Mouse (Mus musculus) ES-Bruce4 (cell line): ENCODE data around the gene Zbtb16. TPM values are rescaled to one million over a fixed set of nuclear protein-coding genes. Genes with fewer than 3 reads are reported as not detected.

Experiments used
- H3K27ac ChIP-seq: 2 replicates; pipeline ENCODE4 v1.5.1; 2012; ENCODE audit warnings: low read length, inconsistent platforms; ENCODE audit not compliant: insufficient read depth
- H3K27me3 ChIP-seq: 2 replicates; pipeline ENCODE4 v1.6.1; 2012; ENCODE audit warnings: mild to moderate bottlenecking, low read length, inconsistent platforms; ENCODE audit not compliant: control insufficient read depth, poor library complexity, insufficient read depth, severe bottlenecking
- H3K36me3 ChIP-seq: 2 replicates; pipeline ENCODE4 v1.6.1; 2012; ENCODE audit warnings: inconsistent platforms, mild to moderate bottlenecking, low read length, moderate library complexity; ENCODE audit not compliant: control insufficient read depth, poor library complexity, insufficient read depth, severe bottlenecking
- H3K4me1 ChIP-seq: one replicate; pipeline ENCODE4 v1.8.1; 2011; ENCODE audit warnings: low read length; ENCODE audit not compliant: control insufficient read depth, insufficient read depth
- H3K4me3 ChIP-seq: 2 replicates; pipeline ENCODE4 v1.5.1; 2011; ENCODE audit warnings: low read depth, mild to moderate bottlenecking, low read length
- H3K9ac ChIP-seq: 2 replicates; pipeline ENCODE4 v1.6.1; 2012; ENCODE audit warnings: low read depth, mild to moderate bottlenecking, inconsistent platforms; ENCODE audit not compliant: poor library complexity, severe bottlenecking
- H3K9me3 ChIP-seq: replicated peaks from 2 replicates; pipeline ENCODE4 v1.6.1; 2012; ENCODE audit warnings: mild to moderate bottlenecking, low read length, inconsistent platforms; ENCODE audit not compliant: control insufficient read depth, poor library complexity, insufficient read depth, severe bottlenecking
- CTCF ChIP-seq: IDR thresholded peaks from one replicate; pipeline ENCODE4 v1.8.1; 2011; ENCODE audit warnings: low read depth, low read length
- EP300 ChIP-seq: IDR thresholded peaks from 2 replicates; pipeline ENCODE4 v1.6.1; 2011; ENCODE audit warnings: low read depth, low read length; ENCODE audit not compliant: insufficient read depth
- POLR2A ChIP-seq: IDR thresholded peaks from one replicate; pipeline ENCODE4 v1.8.1; 2011; ENCODE audit warnings: low read length; ENCODE audit not compliant: insufficient read depth
- polyA plus RNA-seq: library from polyadenylated mRNA; stranded (reverse); fragments of >200 nt; gene quantifications from 2 replicates; pipeline ENCODE4 v1.2.4, GENCODE M21; 2011; ENCODE audit warnings: low read depth; ENCODE audit not compliant: missing spikeins, insufficient read depth, insufficient read length

The Zbtb16 gene
- polyA plus RNA-seq, 1 experiment: 0.49 TPM

- Histone ChIP-seq H3K9me3 (no peaks in the 10 kb centered on the region), H3K4me3 (no peak overlapping the region), H3K4me1 (no peaks in the 10 kb centered on the region), H3K27ac (no peak overlapping the region), H3K36me3 (no peaks in the 10 kb centered on the region), H3K27me3 (peaks cover 19% of the 10 kb centered on the region), H3K9ac (no peak overlapping the region)
- TF ChIP-seq POLR2A (no peak), CTCF (no peak), EP300 (no peak)
Measured at GRCm38 (mm10) chr9:48831560-48832460, 4.2 kb downstream of the Zbtb16 start.

- Histone ChIP-seq H3K27me3 (peaks cover 4% of the 10 kb centered on the region), H3K9me3 (no peaks in the 10 kb centered on the region), H3K27ac (no peak overlapping the region), H3K4me1 (no peaks in the 10 kb centered on the region), H3K9ac (no peak overlapping the region), H3K4me3 (no peak overlapping the region), H3K36me3 (no peaks in the 10 kb centered on the region)
- TF ChIP-seq POLR2A: no peak
Measured at GRCm38 (mm10) chr9:48828839-48829238, 7.2 kb downstream of the Zbtb16 start.

DNA sequence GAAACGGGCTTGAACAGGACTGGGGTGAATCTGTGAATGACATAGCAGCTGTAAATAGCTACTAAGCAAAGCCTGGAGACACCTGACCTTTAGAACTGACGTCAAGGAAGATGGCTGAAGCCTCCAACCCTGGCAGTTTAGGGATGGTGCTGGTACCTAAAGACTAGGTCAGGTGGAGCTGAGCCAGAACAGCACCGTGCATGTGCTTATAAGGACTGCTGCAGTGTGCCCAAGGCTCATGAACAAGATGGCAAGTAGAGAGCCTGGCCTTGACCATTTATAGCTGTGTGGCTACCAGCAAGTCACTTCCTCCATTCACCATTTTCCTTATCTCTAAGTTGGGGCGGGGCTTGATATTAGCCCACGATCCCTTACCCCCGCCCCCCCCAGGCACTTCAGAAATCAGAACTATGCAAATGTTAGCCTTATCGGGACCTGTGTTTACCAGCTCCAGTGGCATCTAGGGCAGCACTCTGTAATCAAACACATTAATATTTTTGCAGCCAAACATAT is 9.6 kb downstream of the Zbtb16 start:
- Histone ChIP-seq H3K27me3 (no peaks in the 10 kb centered on the region), H3K4me1 (no peaks in the 10 kb centered on the region), H3K9me3 (no peaks in the 10 kb centered on the region), H3K27ac (no peak overlapping the region), H3K4me3 (no peak overlapping the region), H3K36me3 (no peaks in the 10 kb centered on the region), H3K9ac (no peak overlapping the region)
- no peak for TF ChIP-seq CTCF
- TF ChIP-seq EP300: no peak
- no peak for TF ChIP-seq POLR2A

DNA sequence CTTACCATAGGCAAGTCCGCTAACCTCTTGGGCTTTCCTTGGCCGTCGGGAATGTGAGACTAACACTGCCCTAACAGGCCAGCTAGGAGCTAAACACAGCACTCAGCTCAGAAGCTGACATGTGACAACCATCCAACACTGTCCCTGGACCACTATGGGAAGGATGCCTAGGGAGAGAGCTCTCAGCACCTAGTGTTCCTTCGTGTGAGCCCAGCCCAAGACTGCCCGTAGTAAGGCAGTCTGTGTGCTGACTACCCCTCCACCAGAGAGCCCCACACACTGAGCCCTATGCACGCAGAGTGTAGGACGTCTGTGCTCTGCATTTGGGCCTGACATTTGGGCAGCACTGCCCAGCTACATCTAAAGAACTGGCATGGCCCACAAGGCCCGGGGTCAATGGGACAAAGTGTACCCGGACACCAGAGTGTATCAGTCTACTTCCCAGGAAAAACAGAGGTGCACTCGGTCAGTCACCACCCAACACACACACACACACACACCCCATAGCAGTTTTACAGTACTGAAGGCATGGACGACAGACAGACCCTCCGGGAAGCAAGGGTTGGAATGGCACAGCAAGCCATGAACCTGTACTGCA is 11.4 kb downstream of the Zbtb16 start:
- H3K9me3 ChIP-seq: no peaks in the 10 kb centered on the region
- no peaks in the 10 kb centered on the region for H3K36me3 ChIP-seq
- no peaks in the 10 kb centered on the region for H3K4me1 ChIP-seq
- H3K4me3 ChIP-seq: no peak overlapping the region
- TF ChIP-seq POLR2A (no peak), CTCF (no peak), EP300 (no peak)
- H3K27me3 ChIP-seq: no peaks in the 10 kb centered on the region
- H3K9ac ChIP-seq: no peak overlapping the region
- no peak overlapping the region for H3K27ac ChIP-seq

DNA sequence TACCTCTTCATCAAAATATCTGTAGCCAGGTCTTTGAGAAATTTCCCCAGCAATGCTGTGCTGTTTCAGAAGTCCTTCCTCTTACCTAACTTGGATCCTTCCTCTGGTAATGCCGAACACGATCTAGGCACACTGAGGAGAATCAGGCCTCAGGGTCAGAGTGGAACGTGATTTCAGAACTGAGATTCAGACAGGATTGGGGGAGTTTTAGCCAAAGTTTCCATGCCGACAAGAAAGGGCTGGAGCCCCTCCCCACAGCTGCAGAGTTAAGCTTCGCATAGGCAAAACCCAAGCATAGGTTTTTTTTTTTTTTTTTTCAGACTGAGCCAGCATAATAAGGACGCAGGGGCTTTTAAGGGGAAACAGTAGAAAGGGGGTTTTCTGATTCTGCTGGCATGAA is 12.2 kb downstream of the Zbtb16 start:
- Histone ChIP-seq H3K27me3 (no peaks in the 10 kb centered on the region), H3K4me3 (no peak overlapping the region), H3K36me3 (no peaks in the 10 kb centered on the region), H3K9ac (no peak overlapping the region), H3K4me1 (no peaks in the 10 kb centered on the region), H3K27ac (no peak overlapping the region), H3K9me3 (no peaks in the 10 kb centered on the region)
- no peak for TF ChIP-seq EP300
- TF ChIP-seq POLR2A: no peak
- no peak for TF ChIP-seq CTCF

DNA sequence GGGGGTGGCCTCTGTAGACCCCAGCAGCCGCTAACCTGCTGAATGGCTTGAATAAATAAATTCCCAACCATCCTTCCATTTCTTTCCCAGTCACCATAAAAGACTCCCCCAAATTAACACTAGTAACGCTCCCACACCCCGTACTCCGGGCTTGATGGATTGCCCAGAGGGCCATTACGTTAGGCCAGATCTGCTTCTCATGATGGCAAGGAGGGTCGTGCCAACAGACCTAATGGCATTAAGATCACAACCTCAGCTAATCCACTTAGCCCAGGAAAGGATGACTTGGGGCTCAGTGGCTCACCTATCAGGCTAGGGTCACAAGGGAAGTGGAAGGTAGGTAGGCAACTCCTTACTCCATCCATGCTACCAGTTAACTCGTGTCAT is 12.7 kb downstream of the Zbtb16 start:
- Histone ChIP-seq H3K36me3 (no peaks in the 10 kb centered on the region), H3K4me1 (no peaks in the 10 kb centered on the region), H3K9ac (no peak overlapping the region), H3K9me3 (no peaks in the 10 kb centered on the region), H3K27ac (no peak overlapping the region), H3K27me3 (no peaks in the 10 kb centered on the region), H3K4me3 (no peak overlapping the region)
- TF ChIP-seq POLR2A: no peak
- no peak for TF ChIP-seq CTCF
- no peak for TF ChIP-seq EP300
